Mouse (Mus musculus) kidney, postnatal 25 days (tissue): Measurements from ENCODE around the gene Uba6.

Experiments
- DNase-seq, 2 experiments: peaks; one replicate each; pipeline ENCODE4 v3.0.0; 2021; ENCODE audit warnings: mixed read lengths in 2 of 2

Gene Uba6

DNA sequence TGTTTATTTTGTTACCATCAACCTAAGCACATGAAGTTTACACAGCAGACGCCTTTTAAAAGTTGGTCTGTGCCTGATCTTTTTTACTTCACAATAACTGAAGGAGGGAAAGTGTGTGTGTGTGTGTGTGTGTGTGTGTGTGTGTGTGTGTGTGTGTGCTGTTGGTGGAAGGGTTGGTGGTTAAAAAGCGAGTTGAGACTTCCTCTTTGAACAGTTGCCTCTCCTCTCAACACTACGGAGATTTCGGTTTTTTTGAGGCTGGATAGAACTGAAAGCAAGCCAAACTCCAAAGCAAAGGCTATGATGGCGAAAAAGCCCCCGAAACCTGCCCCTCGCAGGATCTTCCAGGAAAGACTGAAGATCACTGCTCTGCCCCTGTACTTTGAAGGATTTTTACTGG, 101.1 kb downstream of the Uba6 start, which contains the start of gene Stap1:
Gene Stap1 (plus strand): TSS at position 209 of the 400 bp plus-strand sequence.
- no peak for DNase-seq

DNA sequence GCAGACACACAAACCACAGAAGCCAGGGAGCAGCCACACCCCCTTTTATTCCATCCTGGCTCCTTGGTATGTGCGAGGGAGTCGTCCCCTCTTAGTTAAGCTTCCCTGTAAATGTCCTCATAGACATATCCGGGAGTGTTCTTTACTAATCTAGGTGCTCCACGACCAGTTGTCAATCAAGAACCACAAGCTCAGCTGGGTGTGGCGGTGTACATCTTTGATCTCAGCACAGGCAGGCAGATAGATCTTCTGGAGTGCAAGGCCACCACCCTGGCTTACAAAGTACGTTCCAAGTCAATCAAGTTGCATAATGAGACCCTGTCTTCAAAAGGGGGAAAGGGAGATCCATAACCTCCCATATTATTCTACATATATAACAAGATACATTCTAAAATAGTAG, 103.5 kb downstream of the Uba6 start:
- DNase-seq: no peak

DNA sequence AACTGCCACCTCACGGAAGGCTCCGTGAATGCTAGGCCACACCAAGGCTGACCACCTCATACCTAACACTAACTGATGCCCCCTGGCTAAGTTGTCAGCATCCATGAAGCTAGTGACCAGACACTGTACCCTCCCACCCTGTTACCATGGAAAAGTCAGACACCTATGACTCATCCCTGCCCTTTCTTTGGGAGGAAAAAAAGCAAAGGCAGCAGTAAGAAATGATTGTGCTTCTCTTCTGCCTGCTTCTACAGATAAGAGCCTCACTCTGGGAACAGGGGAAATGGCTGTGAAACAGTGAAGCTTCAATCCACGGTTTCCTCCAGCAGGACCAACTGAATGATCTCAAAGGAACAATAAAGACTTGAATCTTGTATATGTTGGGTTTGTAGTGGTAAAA, 104.2 kb downstream of the Uba6 start:
- DNase-seq: no peak

DNA sequence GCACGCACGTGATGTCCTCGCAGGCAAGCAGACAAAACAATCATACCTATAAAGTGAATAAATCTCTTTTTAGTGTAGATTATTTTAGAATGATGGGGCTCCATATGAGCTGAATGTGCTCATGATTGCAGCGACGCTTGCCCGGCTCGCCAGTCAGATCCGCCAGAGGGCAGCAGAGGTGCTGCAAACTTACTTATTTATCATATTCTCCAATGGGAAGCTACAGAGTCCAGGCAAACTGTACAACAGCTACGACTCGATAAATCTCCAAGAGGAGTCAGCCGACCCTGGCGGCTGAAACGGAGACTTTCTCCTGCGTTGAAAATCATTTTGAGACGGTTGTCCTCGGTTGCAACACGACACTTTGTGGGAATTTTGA, 106.1 kb downstream of the Uba6 start:
- peak; percentile 85 to 92 for DNase-seq

DNA sequence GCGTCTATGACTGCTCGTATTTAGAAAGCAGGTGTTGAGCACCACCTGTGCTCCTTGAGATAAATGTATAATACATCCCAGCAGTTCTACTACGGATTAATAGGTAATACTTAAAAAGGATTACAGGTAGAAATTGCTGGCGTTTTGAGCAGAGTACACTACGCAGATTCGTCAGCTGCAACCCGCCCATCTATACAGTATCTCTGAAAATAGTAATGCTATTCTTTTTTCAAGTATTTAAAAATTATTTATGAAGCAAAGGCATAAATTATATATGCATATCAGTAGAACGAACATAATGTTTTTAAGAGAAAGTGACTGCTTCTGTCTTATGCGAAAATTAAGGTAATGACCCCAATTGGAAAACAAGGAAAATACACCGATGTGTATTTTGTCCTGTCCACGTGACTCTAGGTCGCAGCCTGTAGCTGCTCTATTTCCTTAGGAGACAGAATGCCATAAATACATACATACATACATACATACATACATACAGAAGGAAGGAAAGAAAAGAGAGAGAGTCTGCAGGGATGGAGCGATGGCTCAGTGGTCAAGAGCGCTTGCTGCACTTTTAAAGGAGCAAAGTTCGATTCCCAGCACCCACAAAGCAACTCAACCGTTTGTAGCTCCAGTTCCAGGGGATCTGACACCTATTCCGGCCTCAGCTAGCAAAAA, 106.6 kb downstream of the Uba6 start:
- DNase-seq: no peak

DNA sequence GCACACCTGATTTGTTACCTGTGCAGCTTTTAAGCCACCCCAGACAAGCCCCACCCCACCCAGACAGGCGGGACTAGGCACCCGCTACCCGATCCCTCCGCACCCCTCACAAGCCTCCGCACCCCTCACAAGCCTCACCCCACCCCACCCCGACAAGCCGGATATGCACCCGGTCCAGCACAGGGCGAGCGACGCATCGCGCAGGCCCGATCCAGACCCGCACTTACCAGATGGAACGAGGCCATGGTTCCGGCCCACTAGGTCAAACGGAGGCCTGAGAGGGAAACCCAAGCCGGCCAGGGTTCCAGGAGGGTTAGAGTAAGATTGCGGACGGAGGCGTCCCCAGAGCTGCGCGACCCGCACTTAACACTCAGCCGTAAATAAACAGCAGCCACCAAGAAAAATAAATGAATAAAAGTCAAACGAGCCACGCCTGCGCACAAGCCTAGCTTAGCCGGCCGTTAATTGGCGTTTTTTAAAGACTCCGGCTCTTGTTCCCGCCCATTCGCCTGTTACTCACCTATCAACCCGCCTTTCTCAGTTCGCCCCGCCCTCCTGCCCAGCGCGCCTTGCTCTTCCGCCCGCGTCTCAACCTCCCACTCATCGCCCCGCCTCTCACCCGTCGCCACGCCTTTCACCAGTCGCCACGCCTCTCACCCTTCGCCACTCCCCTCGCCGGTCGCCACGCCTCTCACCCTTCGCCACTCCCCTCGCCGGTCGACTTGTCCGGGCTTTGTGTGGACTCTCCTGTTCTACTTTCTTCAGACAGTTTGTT, 107.3 kb downstream of the Uba6 start, which contains the start of gene Cenpc1:
Gene Cenpc1 (minus strand): TSS at position 483 of the 775 bp plus-strand sequence.
- DNase-seq: peak; percentile 99

DNA sequence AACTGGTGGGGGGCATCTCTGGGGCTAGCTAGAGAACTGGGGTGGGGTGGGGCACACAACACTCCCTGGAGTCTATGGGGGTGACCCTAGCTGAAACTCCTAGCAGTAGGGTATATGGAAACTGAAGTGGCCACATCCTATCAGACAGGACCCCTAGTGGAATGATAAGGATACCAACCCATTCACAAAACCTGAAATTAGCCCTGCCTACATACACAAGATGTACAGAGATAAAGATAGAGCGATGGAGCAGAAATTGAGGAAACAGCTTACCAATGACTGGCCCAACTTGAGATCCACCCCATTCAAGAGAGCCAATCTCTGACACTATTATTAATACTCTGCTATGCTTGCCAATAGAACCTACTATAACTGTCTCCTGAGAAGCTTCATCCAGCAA, 109.1 kb downstream of the Uba6 start:
- no peak for DNase-seq
